Mouse (Mus musculus) lung, postnatal 0 days (tissue): ENCODE measurements around the gene Nsmce3. TPM values are rescaled to one million over a fixed set of nuclear protein-coding genes. Genes with fewer than 3 reads are reported as not detected.

Source experiments
- ATAC-seq: fragments of 200-750 bp; cut with Nextera tagmentation; 2 replicates; pipeline ENCODE4 v1.8.0; 2017; ENCODE audit warnings: moderate library complexity
- DNase-seq: peaks from one replicate; pipeline ENCODE4 v3.0.0-alpha.2; 2016; ENCODE audit warnings: low spot score
- H3K27ac ChIP-seq: fragments of 300-500 bp; sonication (generic); 2 replicates; pipeline ENCODE4 v1.5.1; 2014; ENCODE audit warnings: antibody characterized with exemption, mild to moderate bottlenecking, low read length, mixed read lengths
- H3K27me3 ChIP-seq: fragments of 300-500 bp; sonication (generic); replicated peaks from 2 replicates; pipeline ENCODE4 v1.6.1; 2014; ENCODE audit warnings: low read length, mixed read lengths; ENCODE audit not compliant: insufficient read depth
- H3K36me3 ChIP-seq: fragments of 300-500 bp; sonication (generic); 2 replicates; pipeline ENCODE4 v1.6.1; 2014; ENCODE audit warnings: low read length, mixed read lengths; ENCODE audit not compliant: insufficient read depth
- H3K4me1 ChIP-seq: fragments of 300-500 bp; sonication (generic); 2 replicates; pipeline ENCODE4 v1.6.1; 2014; ENCODE audit warnings: antibody characterized with exemption, low read depth, low read length, mixed read lengths; ENCODE audit not compliant: insufficient read depth
- H3K4me2 ChIP-seq: fragments of 300-500 bp; sonication (generic); replicated peaks from 2 replicates; pipeline ENCODE4 v1.6.1; 2014; ENCODE audit warnings: low read depth, mild to moderate bottlenecking, low read length, moderate library complexity, mixed read lengths
- H3K4me3 ChIP-seq: fragments of 300-500 bp; sonication (generic); 2 replicates; pipeline ENCODE4 v1.5.1; 2014; ENCODE audit warnings: low read depth, low read length
- H3K9ac ChIP-seq: fragments of 300-500 bp; sonication (generic); replicated peaks from 2 replicates; pipeline ENCODE4 v1.6.1; 2014; ENCODE audit warnings: low read depth, mild to moderate bottlenecking
- H3K9me3 ChIP-seq: fragments of 300-500 bp; sonication (generic); 2 replicates; pipeline ENCODE4 v1.6.1; 2016; ENCODE audit warnings: low read length, mixed read lengths
- CTCF ChIP-seq: IDR thresholded peaks from 2 replicates; pipeline ENCODE4 v1.5.1; 2016; ENCODE audit warnings: antibody characterized with exemption, mild to moderate bottlenecking
- EP300 ChIP-seq: IDR thresholded peaks from 2 replicates; pipeline ENCODE4 v1.6.1; 2016; ENCODE audit warnings: antibody characterized with exemption, mild to moderate bottlenecking, control low read depth
- WGBS: fragments of 180-500 bp; shearing (Covaris S2); extraction: QIAGEN DNeasy Blood & Tissue Kit; methylation state at CpG from one replicate; pipeline ENCODE4 v1.1.7; 2014; 5-methylcytosine and 5-hydroxymethylcytosine counted together
- polyA plus RNA-seq: library from polyadenylated mRNA; unstranded; fragments of >200 nt; fragmentation: Nextera tagmentation; extraction: Ambion mirVana; gene quantifications from 2 replicates; pipeline ENCODE4 v1.2.1, GENCODE M21; 2015

The Nsmce3 gene
- polyA plus RNA-seq, 1 experiment from 2014 or later: 9.9 TPM

DNA sequence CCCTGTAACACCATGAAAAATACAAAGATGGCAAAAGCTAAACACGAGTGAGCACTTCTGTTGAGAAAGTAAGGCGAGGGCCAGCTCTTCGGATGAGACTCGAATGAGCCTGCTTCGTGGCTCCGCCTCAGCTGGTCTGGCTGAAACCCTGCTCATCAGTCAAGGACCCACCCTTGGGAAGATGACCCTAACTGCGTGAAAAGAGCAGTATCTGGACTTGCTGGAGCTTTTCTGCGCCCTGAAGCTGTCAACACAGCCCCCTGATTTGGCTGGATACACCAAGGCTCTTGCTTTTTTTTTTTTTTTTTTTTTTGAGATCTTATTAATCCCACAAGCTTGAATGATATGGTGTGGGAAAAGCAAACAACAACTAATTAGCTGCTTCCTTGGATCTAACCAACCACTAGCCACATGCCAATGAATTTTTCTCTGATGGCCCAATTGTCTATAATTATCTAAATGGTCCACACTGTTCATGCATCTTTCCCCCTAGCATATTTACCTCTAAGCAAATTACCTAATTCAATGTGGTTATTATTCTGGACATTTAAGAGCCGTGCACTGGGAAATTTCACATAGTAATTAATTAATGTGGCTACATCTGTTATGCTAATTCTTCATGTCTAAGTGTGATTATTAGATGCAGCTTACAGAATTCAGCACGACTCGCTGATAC, 11.5 kb upstream of the Nsmce3 start:
- H3K4me2 ChIP-seq: no peak overlapping the region
- no peak for ATAC-seq
- H3K4me1 ChIP-seq: no peaks in the 10 kb centered on the region
- no peak for DNase-seq
- H3K9me3 ChIP-seq: no peaks in the 10 kb centered on the region
- H3K4me3 ChIP-seq: no peak overlapping the region
- no peaks in the 10 kb centered on the region for H3K36me3 ChIP-seq
- no peak overlapping the region for H3K9ac ChIP-seq
- WGBS: 54% methylated on average over 11 of the region's 11 CpGs
- no peak overlapping the region for H3K27ac ChIP-seq
- TF ChIP-seq CTCF (no peak), EP300 (no peak)
- H3K27me3 ChIP-seq: no peaks in the 10 kb centered on the region

DNA sequence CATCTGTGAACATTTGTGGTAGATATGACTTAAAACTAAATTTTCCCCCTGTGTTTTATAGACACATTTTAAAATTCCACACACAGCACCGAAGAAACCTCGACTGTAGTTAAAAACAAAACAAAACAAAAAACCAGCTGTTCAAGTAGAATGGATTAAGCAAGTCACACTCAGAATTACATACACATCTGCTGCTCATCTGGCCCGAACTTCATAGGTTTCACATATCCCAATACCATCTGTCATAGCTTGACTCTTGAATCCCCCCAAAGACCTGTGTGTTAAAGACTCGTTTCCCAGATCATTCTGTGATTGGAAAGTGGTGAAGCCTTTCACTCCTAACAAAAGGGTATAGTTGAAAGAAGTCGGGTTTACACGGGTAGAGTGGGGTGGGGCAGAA, 9.4 kb upstream of the Nsmce3 start:
- no peak for ATAC-seq

DNA sequence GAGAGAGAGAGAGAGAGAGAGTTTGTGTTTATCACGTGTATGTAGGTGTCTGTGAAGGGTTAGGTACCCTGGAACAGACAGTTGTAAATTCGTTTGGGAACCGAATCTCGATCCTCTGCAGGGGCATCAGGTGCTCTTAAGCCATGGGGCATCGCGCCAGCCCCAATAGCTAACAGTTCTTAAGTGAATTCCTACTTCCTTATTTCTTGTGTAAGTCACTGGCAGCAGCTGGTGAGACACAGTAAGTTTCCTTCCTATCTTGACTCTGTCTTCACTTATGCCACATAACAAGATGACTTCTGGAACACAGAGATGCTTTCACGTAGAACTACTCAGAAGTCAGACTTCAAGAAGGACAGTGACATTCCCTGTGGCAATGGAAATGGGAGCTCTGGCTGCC, 8.6 kb upstream of the Nsmce3 start:
- WGBS: 60% methylated on average over 7 of the region's 7 CpGs

More for the DNA sequence above, 9.4 kb upstream of the Nsmce3 start:
- H3K36me3 ChIP-seq: no peaks in the 10 kb centered on the region
- H3K9me3 ChIP-seq: no peaks in the 10 kb centered on the region
- no peak overlapping the region for H3K27ac ChIP-seq
- H3K4me1 ChIP-seq: no peaks in the 10 kb centered on the region
- TF ChIP-seq CTCF (no peak), EP300 (no peak)
- H3K9ac ChIP-seq: no peak overlapping the region
- DNase-seq: peak; percentile 40
- no peak overlapping the region for H3K4me3 ChIP-seq
- H3K27me3 ChIP-seq: no peaks in the 10 kb centered on the region
- H3K4me2 ChIP-seq: no peak overlapping the region
- 64% methylated on average over 6 of the region's 6 CpGs for WGBS

DNA sequence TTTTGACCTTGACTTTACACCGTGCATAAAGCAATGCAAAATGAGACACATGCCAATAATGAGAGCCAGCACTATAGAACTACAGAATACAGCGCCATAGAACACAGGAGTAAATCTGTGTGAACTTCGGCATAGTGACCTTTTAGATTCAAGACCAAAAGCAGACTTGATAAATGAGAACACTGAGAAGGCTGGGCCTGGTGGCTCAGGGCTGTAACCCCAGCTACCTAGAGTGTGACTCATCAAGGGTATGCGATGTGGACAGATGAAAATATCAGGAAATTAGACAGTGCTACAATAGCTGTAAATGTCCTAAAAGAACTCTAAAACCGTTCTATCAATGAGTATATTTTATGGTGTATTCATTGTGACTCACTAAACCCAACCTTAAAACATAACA, 7.6 kb upstream of the Nsmce3 start:
- 76% methylated on average over 5 of the region's 5 CpGs for WGBS
- no peak for TF ChIP-seq EP300
- DNase-seq (no peak), ATAC-seq (no peak)
- Histone ChIP-seq H3K27me3 (no peaks in the 10 kb centered on the region), H3K4me3 (no peak overlapping the region), H3K9me3 (no peaks in the 10 kb centered on the region), H3K27ac (no peak overlapping the region), H3K4me2 (no peak overlapping the region), H3K4me1 (no peaks in the 10 kb centered on the region), H3K9ac (no peak overlapping the region), H3K36me3 (no peaks in the 10 kb centered on the region)

More for the DNA sequence above, 8.6 kb upstream of the Nsmce3 start:
- DNase-seq (peak; percentile 15), ATAC-seq (no peak)
- H3K9ac ChIP-seq: no peak overlapping the region
- no peaks in the 10 kb centered on the region for H3K9me3 ChIP-seq
- no peak overlapping the region for H3K4me2 ChIP-seq
- H3K4me3 ChIP-seq: no peak overlapping the region
- no peaks in the 10 kb centered on the region for H3K4me1 ChIP-seq
- TF ChIP-seq CTCF: no peak
- no peak for TF ChIP-seq EP300
- H3K27ac ChIP-seq: no peak overlapping the region
- no peaks in the 10 kb centered on the region for H3K36me3 ChIP-seq
- H3K27me3 ChIP-seq: no peaks in the 10 kb centered on the region

DNA sequence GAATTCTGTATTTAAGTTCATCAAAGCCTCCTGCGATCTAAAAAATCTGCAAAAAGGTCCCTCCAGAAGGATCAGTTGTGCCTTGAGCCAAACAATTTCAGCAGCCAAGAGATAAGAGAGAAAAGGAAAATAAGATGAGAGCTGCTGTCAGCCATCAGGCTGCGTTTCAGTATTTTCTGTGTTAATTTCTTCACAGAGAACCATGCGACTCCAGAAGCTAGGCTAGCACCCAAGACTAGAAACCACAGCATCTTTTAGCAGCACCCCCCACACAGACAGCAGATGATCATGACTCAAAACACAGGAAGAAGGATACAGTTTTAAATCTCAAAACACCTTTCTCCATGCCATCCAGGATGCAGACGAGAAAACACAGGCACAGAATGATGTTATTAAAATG, 2.1 kb upstream of the Nsmce3 start:
- TF ChIP-seq CTCF: no peak
- no peak for TF ChIP-seq EP300
- no peak for ATAC-seq
- Histone ChIP-seq H3K4me2 (no peak overlapping the region), H3K9me3 (no peaks in the 10 kb centered on the region), H3K27ac (no peak overlapping the region), H3K9ac (no peak overlapping the region), H3K36me3 (no peaks in the 10 kb centered on the region), H3K4me1 (peaks cover 6% of the 10 kb centered on the region; the same call in 1 of the 2 replicates), H3K27me3 (no peaks in the 10 kb centered on the region), H3K4me3 (no peak overlapping the region)
- DNase-seq: no peak
- WGBS: 75% methylated on average over 4 of the region's 4 CpGs

DNA sequence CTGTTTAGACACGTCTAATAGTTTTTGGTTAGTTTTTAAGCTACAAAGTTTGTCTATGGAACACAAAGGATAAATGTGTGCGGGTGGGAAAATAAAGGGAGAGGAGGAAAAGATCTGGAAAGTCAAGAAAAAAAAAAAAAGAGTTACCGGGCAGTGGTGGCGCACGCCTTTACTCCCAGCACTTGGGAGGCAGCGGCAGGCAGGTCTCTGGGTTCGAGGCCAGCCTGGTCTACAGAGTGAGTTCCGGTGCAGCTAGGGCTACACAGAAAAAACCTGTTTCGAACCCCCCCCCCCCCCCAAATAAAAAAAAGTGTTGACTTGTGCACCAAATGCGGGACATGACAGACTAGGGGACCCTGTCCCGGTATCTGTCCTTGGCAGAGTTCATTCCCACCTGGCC, 469 bp upstream of the Nsmce3 start:
- no peak overlapping the region for H3K9ac ChIP-seq
- peaks cover 6% of the 10 kb centered on the region; the same call in 1 of the 2 replicates for H3K4me1 ChIP-seq
- H3K27ac ChIP-seq: peak overlapping the region; percentile 15; the same call in 1 of the 2 replicates
- H3K4me3 ChIP-seq: peak overlapping the region; percentile 91
- H3K4me2 ChIP-seq: peak overlapping the region; percentile 44
- H3K27me3 ChIP-seq: no peaks in the 10 kb centered on the region
- ATAC-seq (0 out of 2 replicates have a peak, but pooled peaks have one; percentile 1), DNase-seq (no peak)
- no peaks in the 10 kb centered on the region for H3K9me3 ChIP-seq
- TF ChIP-seq CTCF (no peak), EP300 (no peak)
- WGBS: 36% methylated on average over 11 of the region's 11 CpGs
- no peaks in the 10 kb centered on the region for H3K36me3 ChIP-seq
